Mouse (Mus musculus) G1E (cell line): Measurements from ENCODE around the gene Ahcyl2.

Source experiments
- CTCF ChIP-seq: IDR thresholded peaks from 2 replicates; pipeline ENCODE4 v1.5.1; 2012; ENCODE audit warnings: low read depth, low read length, inconsistent platforms, mixed read lengths
- GATA1 ChIP-seq: IDR thresholded peaks from 2 replicates; pipeline ENCODE4 v1.6.1; 2012; ENCODE audit warnings: borderline replicate concordance, low read length, inconsistent platforms, mixed read lengths
- GATA2 ChIP-seq: IDR thresholded peaks from 2 replicates; pipeline ENCODE4 v1.6.1; 2012; ENCODE audit warnings: low read depth, low read length, inconsistent platforms, borderline replicate concordance
- POLR2AphosphoS5 ChIP-seq: IDR thresholded peaks from 2 replicates; pipeline ENCODE4 v1.6.1; 2012; ENCODE audit warnings: low read depth, low read length, inconsistent platforms; ENCODE audit not compliant: insufficient replicate concordance
- TAL1 ChIP-seq: conservative IDR thresholded peaks from 2 replicates; pipeline ENCODE4 v1.6.1; 2012; ENCODE audit warnings: low read depth, low read length, inconsistent platforms, mixed read lengths

DNA sequence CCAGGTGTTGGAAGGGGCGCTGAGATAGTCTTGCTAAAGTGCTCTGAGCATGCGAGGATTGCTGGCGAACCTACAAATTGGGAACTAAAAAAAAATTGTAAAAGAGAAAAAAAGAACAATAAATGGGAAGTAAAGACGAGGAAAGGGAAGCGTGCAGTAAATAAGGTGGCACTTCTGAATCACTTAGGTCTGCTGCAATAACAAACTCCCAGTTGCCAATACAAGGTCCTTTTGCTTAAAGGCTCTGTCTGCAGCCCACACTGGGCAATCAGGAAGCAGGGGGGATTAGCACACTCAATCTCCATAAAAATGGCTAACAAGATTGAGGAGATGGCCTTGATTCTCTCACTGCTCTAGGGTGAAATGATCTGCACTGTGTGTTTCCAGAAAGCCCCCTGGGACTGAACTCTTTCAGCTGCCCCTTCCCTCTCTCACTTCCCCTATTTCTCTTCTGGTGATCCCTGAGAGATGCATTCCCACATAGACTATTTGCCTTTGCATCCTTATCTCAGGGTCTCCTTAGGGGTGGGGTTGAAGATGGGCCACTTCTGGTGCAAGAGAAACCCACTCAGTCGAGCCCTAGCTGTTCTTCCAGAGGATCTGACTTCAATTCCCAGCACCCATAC lies 157.9 kb downstream of the Ahcyl2 start:
- TF ChIP-seq TAL1 (no peak), CTCF (no peak), GATA1 (no peak), GATA2 (no peak), POLR2AphosphoS5 (no peak)
